Comparison of ENCODE assay signal across 8 mouse cellular contexts in genomic region chr5:103753511-103754329, GRCm38 (mm10).
DNase-seq lines count a peak whose midpoint lies in the region; ATAC-seq and TF ChIP-seq lines count a peak whose summit lies in the region.

No protein-coding gene starts in this region.

- H3K36me3 ChIP-seq in E14TG2a.4 (ENCODE audit: insufficient read depth, low read length) = peaks cover 20% of the 10 kb centered on the region
- H3K36me3 ChIP-seq in forebrain, embryonic 12.5 days (replicated peaks) = no peaks in the 10 kb centered on the region
- H3K36me3 ChIP-seq in heart, embryonic 16.5 days (ENCODE audit: control insufficient read depth, insufficient read depth) = no peaks in the 10 kb centered on the region
- no peaks in the 10 kb centered on the region for H3K36me3 ChIP-seq in neural tube, embryonic 14.5 days (ENCODE audit: control insufficient read depth, insufficient read depth, low read length)
- H3K36me3 ChIP-seq in testis, adult 2 months (ENCODE audit: control insufficient read depth, insufficient read depth, low read length) = no peaks in the 10 kb centered on the region

- ATAC-seq in forebrain, embryonic 12.5 days (ENCODE audit: low FRiP score) = peak; percentile 97
- ATAC-seq in heart, embryonic 16.5 days (replicated peaks; ENCODE audit: extremely low read depth, insufficient read depth, low FRiP score) = peak; percentile 92
- ATAC-seq in neural tube, embryonic 14.5 days (ENCODE audit: low read depth) = peak; percentile 96

- H3K9me3 ChIP-seq in E14TG2a.4 (ENCODE audit: low read length) = no peaks in the 10 kb centered on the region
- H3K9me3 ChIP-seq in forebrain, embryonic 12.5 days = no peaks in the 10 kb centered on the region
- H3K9me3 ChIP-seq in heart, embryonic 16.5 days (replicated peaks; ENCODE audit: control insufficient read depth, low read length) = no peaks in the 10 kb centered on the region
- no peaks in the 10 kb centered on the region for H3K9me3 ChIP-seq in neural tube, embryonic 14.5 days (ENCODE audit: control insufficient read depth, low read length)

- WGBS in forebrain, embryonic 12.5 days = under 1% methylated on average over 83 of the region's 86 CpGs
- under 1% methylated on average over 85 of the region's 86 CpGs for WGBS in heart, embryonic 16.5 days
- WGBS in neural tube, embryonic 14.5 days = under 1% methylated on average over 75 of the region's 86 CpGs

- peaks cover 83% of the 10 kb centered on the region for H3K4me1 ChIP-seq in E14TG2a.4 (replicated peaks; ENCODE audit: low read depth, low read length)
- H3K4me1 ChIP-seq in forebrain, embryonic 12.5 days = peaks cover 14% of the 10 kb centered on the region
- peaks cover 9% of the 10 kb centered on the region for H3K4me1 ChIP-seq in heart, embryonic 16.5 days (ENCODE audit: control insufficient read depth, insufficient read depth, low read length)
- H3K4me1 ChIP-seq in neural tube, embryonic 14.5 days (ENCODE audit: control insufficient read depth, insufficient read depth, low read length) = no peaks in the 10 kb centered on the region
- H3K4me1 ChIP-seq in testis, adult 2 months (ENCODE audit: control insufficient read depth, insufficient read depth, low read length) = peaks cover 6% of the 10 kb centered on the region

- H3K27ac ChIP-seq in forebrain, embryonic 12.5 days = peak overlapping the region; percentile 87
- peak overlapping the region; percentile 93 for H3K27ac ChIP-seq in heart, embryonic 16.5 days (ENCODE audit: low read length)
- peak overlapping the region; percentile 84 for H3K27ac ChIP-seq in neural tube, embryonic 14.5 days (ENCODE audit: low read depth, low read length)
- H3K27ac ChIP-seq in testis, adult 2 months (ENCODE audit: control insufficient read depth, insufficient read depth, low read depth, low read length) = peak overlapping the region; percentile 80

- H3K9ac ChIP-seq in forebrain, embryonic 12.5 days = peak overlapping the region; percentile 84
- peak overlapping the region; percentile 93 for H3K9ac ChIP-seq in heart, embryonic 16.5 days (ENCODE audit: low read length)
- H3K9ac ChIP-seq in neural tube, embryonic 14.5 days (replicated peaks; ENCODE audit: low read depth, low read length) = peak overlapping the region; percentile 69

- TF ChIP-seq POLR2A in testis, adult 2 months (IDR thresholded peaks at IDR 0.05; ENCODE audit: control insufficient read depth, low read depth, low read length) = peak; percentile 36

- DNase-seq in c-Kit-positive CD71-positive TER-119-positive erythroid progenitor cells, embryonic 14.5 days (ENCODE audit: low spot score) = peak; percentile 82
- DNase-seq in kidney, postnatal 25 days = peak; percentile 91 to 96
- peak; percentile 90 to 91 for DNase-seq in lung, adult 18-20 months

- peak overlapping the region; percentile 75 for H3K4me2 ChIP-seq in forebrain, embryonic 12.5 days
- peak overlapping the region; percentile 67 for H3K4me2 ChIP-seq in heart, embryonic 16.5 days (ENCODE audit: low read depth, low read length)
- peak overlapping the region; percentile 63 for H3K4me2 ChIP-seq in neural tube, embryonic 14.5 days (ENCODE audit: low read depth, low read length)

- peaks cover 9% of the 10 kb centered on the region for H3K27me3 ChIP-seq in E14TG2a.4 (ENCODE audit: insufficient read depth, low read length)
- H3K27me3 ChIP-seq in forebrain, embryonic 12.5 days = peaks cover 34% of the 10 kb centered on the region
- no peaks in the 10 kb centered on the region for H3K27me3 ChIP-seq in heart, embryonic 16.5 days (ENCODE audit: control insufficient read depth, insufficient read depth, low read length)
- H3K27me3 ChIP-seq in neural tube, embryonic 14.5 days (ENCODE audit: control insufficient read depth, insufficient read depth, low read length) = 0 out of 2 replicates have a peak, but pooled peaks cover 2% of the 10 kb centered on the region
- no peaks in the 10 kb centered on the region for H3K27me3 ChIP-seq in testis, adult 2 months (ENCODE audit: control insufficient read depth, insufficient read depth, low read length)

- no peak for TF ChIP-seq CTCF in E14TG2a.4 (conservative IDR thresholded peaks at IDR 0.05; ENCODE audit: low read length)
- no peak for TF ChIP-seq CTCF in testis, adult 2 months (IDR thresholded peaks at IDR 0.05; ENCODE audit: control insufficient read depth, insufficient read depth, insufficient replicate concordance, low read depth, low read length)

- peak overlapping the region; percentile 89 for H3K4me3 ChIP-seq in E14TG2a.4 (replicated peaks; ENCODE audit: low read length)
- peak overlapping the region; percentile 75 for H3K4me3 ChIP-seq in forebrain, embryonic 12.5 days (replicated peaks)
- H3K4me3 ChIP-seq in heart, embryonic 16.5 days (ENCODE audit: low read length) = peak overlapping the region; percentile 62
- peak overlapping the region; percentile 66 for H3K4me3 ChIP-seq in neural tube, embryonic 14.5 days (ENCODE audit: low read depth, low read length)
- peak overlapping the region; percentile 91 for H3K4me3 ChIP-seq in testis, adult 2 months (ENCODE audit: control insufficient read depth, low read depth, low read length)

Comparison
In these comparisons a context has a peak if more than half of its experiments do, and no peak if none do; other contexts are left out.
1. Peak in every context shown above with its lines: DNase-seq, ATAC-seq, H3K4me3 ChIP-seq and H3K27ac ChIP-seq.